Mouse (Mus musculus) limb, embryonic 12.5 days (tissue): Measurements from ENCODE around the gene Prps2. TPM values are rescaled to one million over a fixed set of nuclear protein-coding genes. Genes with fewer than 3 reads are reported as not detected.
"Not testable (repeated sequence)": the region's sequence is repeated elsewhere in the genome, so short reads cannot be mapped to it uniquely, and the experiment has no call there.

Experiments
- ATAC-seq: fragments of 200-750 bp; cut with Nextera tagmentation; 2 replicates; pipeline ENCODE4 v1.8.0; 2017; ENCODE audit warnings: low read depth, moderate TSS enrichment; ENCODE audit not compliant: insufficient number of reproducible peaks, insufficient read depth, low FRiP score, low TSS enrichment
- H3K27ac ChIP-seq: fragments of 300-500 bp; sonication (generic); 2 replicates; pipeline ENCODE4 v1.5.1; 2016; ENCODE audit warnings: mild to moderate bottlenecking, moderate library complexity
- H3K27me3 ChIP-seq: fragments of 300-500 bp; sonication (generic); 2 replicates; pipeline ENCODE4 v1.6.1; 2016; ENCODE audit warnings: mild to moderate bottlenecking, moderate library complexity
- H3K36me3 ChIP-seq: fragments of 300-500 bp; sonication (generic); 2 replicates; pipeline ENCODE4 v1.6.1; 2016; ENCODE audit warnings: mild to moderate bottlenecking, moderate library complexity
- H3K4me1 ChIP-seq: fragments of 300-500 bp; sonication (generic); replicated peaks from 2 replicates; pipeline ENCODE4 v1.6.1; 2016
- H3K4me2 ChIP-seq: fragments of 300-500 bp; sonication (generic); 2 replicates; pipeline ENCODE4 v1.6.1; 2016; ENCODE audit warnings: mild to moderate bottlenecking, moderate library complexity
- H3K4me3 ChIP-seq: fragments of 300-500 bp; sonication (generic); replicated peaks from 2 replicates; pipeline ENCODE4 v1.5.1; 2016; ENCODE audit warnings: mild to moderate bottlenecking
- H3K9ac ChIP-seq: fragments of 300-500 bp; sonication (generic); replicated peaks from 2 replicates; pipeline ENCODE4 v1.6.1; 2016; ENCODE audit warnings: mild to moderate bottlenecking, moderate library complexity
- H3K9me3 ChIP-seq: fragments of 300-500 bp; sonication (generic); 2 replicates; pipeline ENCODE4 v1.6.1; 2016; ENCODE audit warnings: mild to moderate bottlenecking, moderate library complexity
- WGBS: fragments of 180-500 bp; shearing (Covaris S2); methylation state at CpG from one replicate; pipeline ENCODE4 v1.1.7; 2016; 5-methylcytosine and 5-hydroxymethylcytosine counted together
- polyA plus RNA-seq: library from polyadenylated mRNA; unstranded; fragments of >200 nt; fragmentation: Nextera tagmentation; extraction: Ambion mirVana; gene quantifications from 2 replicates; pipeline ENCODE4 v1.2.1, GENCODE M21; 2016

The Prps2 gene
- polyA plus RNA-seq, 1 experiment from 2014 or later: 11.7 TPM

DNA sequence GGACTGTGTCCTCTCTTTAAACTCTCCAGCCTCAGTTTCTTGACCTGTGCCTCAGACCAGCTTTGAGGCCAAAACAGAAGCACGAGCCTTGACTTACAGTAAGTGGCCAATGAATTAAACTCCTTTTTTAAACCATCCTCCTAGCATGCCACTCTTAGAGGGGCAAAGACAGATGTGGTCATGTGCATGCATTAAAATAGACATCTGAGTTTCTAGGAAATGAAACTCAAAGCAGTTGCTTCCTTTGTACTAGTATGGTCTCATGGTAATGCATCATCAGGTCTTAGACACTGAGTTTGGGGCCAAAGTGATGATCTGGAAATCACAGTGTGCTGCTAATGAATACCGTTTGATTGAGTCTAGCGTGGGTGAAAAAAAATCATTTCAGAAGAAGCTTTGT lies 54.0 kb downstream of the Prps2 start:
- Histone ChIP-seq H3K9me3 (no peaks in the 10 kb centered on the region), H3K4me2 (no peak overlapping the region), H3K27me3 (peaks cover 19% of the 10 kb centered on the region), H3K27ac (no peak overlapping the region), H3K4me1 (no peaks in the 10 kb centered on the region), H3K36me3 (no peaks in the 10 kb centered on the region), H3K9ac (no peak overlapping the region), H3K4me3 (no peak overlapping the region)
- ATAC-seq: no peak
- 83% methylated on average over 3 of the region's 3 CpGs for WGBS

DNA sequence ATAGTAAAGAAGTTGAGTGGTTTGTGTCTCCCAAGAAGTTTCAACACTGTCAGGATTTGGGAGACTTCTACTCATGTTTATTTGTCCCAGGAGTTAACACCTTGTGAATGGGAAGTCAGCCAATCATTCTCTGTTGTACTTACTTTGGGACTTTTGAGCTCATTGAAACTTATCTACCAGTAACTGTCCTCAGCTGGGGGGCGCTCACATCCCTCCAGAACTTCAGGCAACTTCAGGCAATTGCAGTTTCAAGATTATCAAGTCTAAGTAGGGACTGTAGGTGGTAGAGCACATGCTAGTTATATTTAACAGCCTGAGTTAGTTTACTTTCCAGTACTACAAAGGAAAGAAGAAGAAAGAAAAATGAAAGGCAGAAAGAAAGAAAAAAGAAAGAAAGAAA lies 58.8 kb downstream of the Prps2 start:
- H3K9me3 ChIP-seq: no peaks in the 10 kb centered on the region
- H3K9ac ChIP-seq: no peak overlapping the region
- no peaks in the 10 kb centered on the region for H3K36me3 ChIP-seq
- no peaks in the 10 kb centered on the region for H3K4me1 ChIP-seq
- ATAC-seq: no peak
- no peak overlapping the region for H3K4me2 ChIP-seq
- 57% methylated on average over 1 of the region's 1 CpGs for WGBS
- H3K4me3 ChIP-seq: no peak overlapping the region
- no peak overlapping the region for H3K27ac ChIP-seq
- H3K27me3 ChIP-seq: peaks cover 25% of the 10 kb centered on the region

GRCm38 (mm10) chrX:167321233-167321806 lies 61.2 kb downstream of the Prps2 start:
- no peaks in the 10 kb centered on the region for H3K36me3 ChIP-seq
- no peak overlapping the region for H3K9ac ChIP-seq
- WGBS: 66% methylated on average over 4 of the region's 4 CpGs
- peaks cover 21% of the 10 kb centered on the region for H3K27me3 ChIP-seq
- H3K4me1 ChIP-seq: no peaks in the 10 kb centered on the region
- no peak for ATAC-seq
- no peak overlapping the region for H3K4me2 ChIP-seq
- H3K9me3 ChIP-seq: no peaks in the 10 kb centered on the region
- H3K27ac ChIP-seq: no peak overlapping the region
- no peak overlapping the region for H3K4me3 ChIP-seq

DNA sequence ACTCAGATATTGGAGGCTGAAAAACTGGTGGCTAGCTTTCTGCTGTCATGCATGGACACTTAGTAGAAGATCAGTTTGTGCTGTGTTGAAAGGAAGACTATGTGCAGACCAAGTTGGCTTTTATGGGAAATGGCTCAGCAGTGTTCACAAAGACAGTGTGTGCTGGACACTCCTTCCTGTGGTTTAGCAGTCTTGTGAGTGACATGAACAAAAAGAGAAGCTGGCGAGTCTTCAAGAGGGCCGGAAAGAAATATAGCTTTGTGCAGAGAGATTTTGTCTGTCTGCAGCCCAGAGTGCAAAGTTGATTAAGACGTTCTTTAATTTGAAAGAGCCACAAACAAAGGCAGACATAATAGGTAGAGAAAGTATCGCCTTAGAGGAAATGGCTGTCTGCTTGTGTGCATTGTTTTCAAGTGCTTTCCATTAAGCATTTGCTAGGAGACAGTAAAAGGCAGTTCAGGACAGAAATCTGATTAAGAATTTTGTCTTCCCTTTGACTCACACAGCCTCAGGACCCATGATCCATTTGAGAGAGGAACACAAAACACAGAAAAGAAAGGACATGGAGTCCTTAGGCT lies 63.6 kb downstream of the Prps2 start:
- Histone ChIP-seq H3K27ac (no peak overlapping the region), H3K4me2 (no peak overlapping the region), H3K4me1 (no peaks in the 10 kb centered on the region), H3K9ac (no peak overlapping the region), H3K9me3 (no peaks in the 10 kb centered on the region), H3K27me3 (peaks cover 20% of the 10 kb centered on the region), H3K4me3 (no peak overlapping the region), H3K36me3 (no peaks in the 10 kb centered on the region)
- 74% methylated on average over 4 of the region's 4 CpGs for WGBS
- no peak for ATAC-seq

DNA sequence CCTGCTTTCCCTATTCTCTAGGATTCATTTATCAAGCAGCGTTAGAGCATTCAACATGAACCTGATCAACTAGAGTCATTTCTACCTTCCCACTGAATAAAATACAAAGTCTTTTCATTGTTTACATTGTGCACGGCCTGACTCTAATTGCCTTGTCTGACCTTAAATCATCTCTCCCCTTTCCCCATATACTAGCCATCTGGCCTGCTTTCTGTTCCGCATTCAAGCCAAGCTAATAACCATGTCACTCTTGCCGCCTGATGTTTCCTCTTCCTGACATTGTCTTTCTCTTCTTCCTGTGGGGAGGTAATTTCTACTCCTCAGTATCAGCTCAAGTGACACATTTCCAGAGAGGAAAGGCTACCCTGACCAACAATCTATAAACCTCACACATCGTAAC lies 66.8 kb downstream of the Prps2 start:
- Histone ChIP-seq H3K4me2 (no peak overlapping the region), H3K36me3 (no peaks in the 10 kb centered on the region), H3K9me3 (no peaks in the 10 kb centered on the region), H3K27ac (no peak overlapping the region), H3K4me1 (no peaks in the 10 kb centered on the region), H3K27me3 (peaks cover 23% of the 10 kb centered on the region), H3K9ac (no peak overlapping the region), H3K4me3 (no peak overlapping the region)
- ATAC-seq: no peak
- 69% methylated on average over 5 of the region's 5 CpGs for WGBS

DNA sequence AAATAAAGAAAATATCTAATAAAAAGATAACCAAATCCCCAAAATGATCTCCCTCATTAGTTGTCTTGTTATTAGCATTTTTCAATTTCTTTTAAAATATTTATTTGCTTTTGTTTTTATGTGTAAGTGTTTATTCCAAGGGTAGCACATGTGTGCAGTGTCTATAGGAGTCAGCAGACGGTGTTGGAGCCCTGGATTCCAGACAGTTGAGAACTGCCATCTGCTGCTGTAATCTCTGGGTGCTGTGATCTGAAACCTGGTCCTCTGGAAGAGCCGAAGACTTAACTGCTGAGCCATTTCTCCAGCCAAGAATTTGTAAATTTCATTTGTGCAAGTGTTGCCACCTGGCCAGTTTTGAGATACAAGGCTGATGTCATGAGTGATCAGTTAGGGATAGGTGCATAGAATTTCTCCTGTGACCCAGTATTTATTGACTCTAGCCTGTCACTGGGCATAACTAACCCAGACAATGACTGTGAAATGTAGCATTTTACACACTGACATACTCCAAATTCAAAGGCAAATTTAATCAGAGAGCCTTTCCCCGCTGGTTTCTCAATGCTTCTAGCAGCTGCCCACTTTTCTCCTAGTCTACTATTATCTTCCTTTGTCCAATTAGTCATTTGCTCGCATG lies 67.3 kb downstream of the Prps2 start:
- Histone ChIP-seq H3K4me3 (no peak overlapping the region), H3K4me1 (no peaks in the 10 kb centered on the region), H3K27ac (no peak overlapping the region), H3K9me3 (no peaks in the 10 kb centered on the region), H3K4me2 (no peak overlapping the region), H3K9ac (no peak overlapping the region), H3K36me3 (no peaks in the 10 kb centered on the region), H3K27me3 (peaks cover 17% of the 10 kb centered on the region)
- no peak for ATAC-seq
- 83% methylated on average over 4 of the region's 4 CpGs for WGBS

GRCm38 (mm10) chrX:167302061-167302460 lies 80.5 kb downstream of the Prps2 start:
- WGBS: 100% methylated on average over 1 of the region's 1 CpGs
- not testable (repeated sequence) for H3K9ac ChIP-seq, H3K27ac ChIP-seq, ATAC-seq, H3K4me3 ChIP-seq, H3K36me3 ChIP-seq, H3K4me1 ChIP-seq, H3K9me3 ChIP-seq, H3K27me3 ChIP-seq, H3K4me2 ChIP-seq

Other genes with a start within 250 kb of the Prps2 start
- 1,832 and 1,847 TPM in 2 replicates for gene Tmsb4x, start 173.4 kb downstream of the Prps2 start, polyA plus RNA-seq
- 0.14 and 0.32 TPM in 2 replicates for gene Tlr8, start 118.4 kb downstream of the Prps2 start, polyA plus RNA-seq
- gene Tlr7, start 52.2 kb downstream of the Prps2 start, polyA plus RNA-seq: 0.54 TPM in 2 replicates